Mouse (Mus musculus) C2C12 (cell line): ENCODE data around the gene Dnlz. TPM values are rescaled to one million over a fixed set of nuclear protein-coding genes. Genes with fewer than 3 reads are reported as not detected.

Experiments
- H3K27me3 ChIP-seq: one replicate; pipeline ENCODE4 v1.6.1; 2011; ENCODE audit not compliant: control insufficient read depth, insufficient read depth, insufficient read length
- H3K36me3 ChIP-seq: one replicate; pipeline ENCODE4 v1.6.1; 2011; ENCODE audit not compliant: control insufficient read depth, insufficient read depth
- H3K4me3 ChIP-seq: one replicate; pipeline ENCODE4 v1.5.1; 2011; ENCODE audit warnings: mild to moderate bottlenecking, control low read depth; ENCODE audit not compliant: poor library complexity, insufficient read depth, severe bottlenecking
- H3K79me2 ChIP-seq: one replicate; pipeline ENCODE4 v1.6.1; 2011; ENCODE audit not compliant: control insufficient read depth, insufficient read depth
- H3K79me3 ChIP-seq: one replicate; pipeline ENCODE4 v1.6.1; 2011; ENCODE audit warnings: low read depth, control low read depth
- H3ac ChIP-seq: one replicate; pipeline ENCODE3; 2011; ENCODE audit warnings: low read depth; ENCODE audit not compliant: control insufficient read depth, insufficient read length
- CEBPB ChIP-seq: IDR thresholded peaks from one replicate; pipeline ENCODE4 v1.6.1; 2011; ENCODE audit warnings: low read depth, mild to moderate bottlenecking, control low read depth, moderate library complexity
- CTCF ChIP-seq: IDR thresholded peaks from one replicate; pipeline ENCODE4 v1.5.1; 2011; ENCODE audit not compliant: control insufficient read depth, insufficient read depth, insufficient read length
- FOSL1 ChIP-seq: IDR thresholded peaks from one replicate; pipeline ENCODE4 v1.8.0; 2011; ENCODE audit warnings: mild to moderate bottlenecking, low read length; ENCODE audit not compliant: poor library complexity, insufficient read depth, severe bottlenecking
- MAX ChIP-seq: IDR thresholded peaks from one replicate; pipeline ENCODE4 v1.6.1; 2011; ENCODE audit warnings: mild to moderate bottlenecking, control low read depth
- MYOD1 ChIP-seq: IDR thresholded peaks from one replicate; pipeline ENCODE4 v1.6.1; 2011; ENCODE audit warnings: low read depth; ENCODE audit not compliant: control insufficient read depth, insufficient read length
- MYOG ChIP-seq: IDR thresholded peaks from one replicate; pipeline ENCODE4 v1.6.1; 2011; ENCODE audit not compliant: control insufficient read depth, insufficient read length; ENCODE audit errors: extremely low read depth
- USF1 ChIP-seq: IDR thresholded peaks from one replicate; pipeline ENCODE4 v1.6.1; 2011; ENCODE audit warnings: low read depth, mild to moderate bottlenecking, control low read depth, moderate library complexity
- polyA plus RNA-seq: library from polyadenylated mRNA; unstranded; fragments of >200 nt; fragmentation: generic; extraction: Trizol; gene quantifications from one replicate; pipeline ENCODE4 v1.2.1, GENCODE M21; 2012; ENCODE audit warnings: missing spikeins

Gene Dnlz
- polyA plus RNA-seq, 1 experiment, result 35.6 TPM

DNA sequence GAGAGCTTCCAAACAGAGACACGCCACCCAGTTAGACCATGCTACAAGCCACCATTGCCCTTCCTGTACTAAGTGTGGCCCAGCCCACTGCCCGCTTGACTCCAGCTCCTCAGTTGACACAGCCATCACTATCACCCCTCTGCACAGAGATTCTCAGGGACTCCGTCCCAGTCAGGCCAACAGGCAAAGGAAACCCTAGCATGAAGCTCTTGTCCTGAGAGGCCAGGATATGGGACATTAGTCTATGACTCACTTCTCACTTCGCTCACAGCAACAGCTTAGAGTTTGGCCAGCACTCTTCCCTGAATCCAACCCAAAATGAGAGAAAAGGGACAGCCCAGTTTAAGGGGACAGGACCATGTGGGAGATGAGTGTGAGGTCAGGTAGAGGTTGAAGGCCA is 2.5 kb upstream of the Dnlz start:
- no peak overlapping the region for H3K4me3 ChIP-seq
- peaks cover 3% of the 10 kb centered on the region for H3K79me3 ChIP-seq
- no peak overlapping the region for H3ac ChIP-seq
- peaks cover 9% of the 10 kb centered on the region for H3K36me3 ChIP-seq
- TF ChIP-seq USF1 (no peak), MYOG (no peak), MAX (no peak), MYOD1 (no peak), CTCF (no peak), FOSL1 (no peak), CEBPB (no peak)
- peaks cover 19% of the 10 kb centered on the region for H3K79me2 ChIP-seq
- no peaks in the 10 kb centered on the region for H3K27me3 ChIP-seq

DNA sequence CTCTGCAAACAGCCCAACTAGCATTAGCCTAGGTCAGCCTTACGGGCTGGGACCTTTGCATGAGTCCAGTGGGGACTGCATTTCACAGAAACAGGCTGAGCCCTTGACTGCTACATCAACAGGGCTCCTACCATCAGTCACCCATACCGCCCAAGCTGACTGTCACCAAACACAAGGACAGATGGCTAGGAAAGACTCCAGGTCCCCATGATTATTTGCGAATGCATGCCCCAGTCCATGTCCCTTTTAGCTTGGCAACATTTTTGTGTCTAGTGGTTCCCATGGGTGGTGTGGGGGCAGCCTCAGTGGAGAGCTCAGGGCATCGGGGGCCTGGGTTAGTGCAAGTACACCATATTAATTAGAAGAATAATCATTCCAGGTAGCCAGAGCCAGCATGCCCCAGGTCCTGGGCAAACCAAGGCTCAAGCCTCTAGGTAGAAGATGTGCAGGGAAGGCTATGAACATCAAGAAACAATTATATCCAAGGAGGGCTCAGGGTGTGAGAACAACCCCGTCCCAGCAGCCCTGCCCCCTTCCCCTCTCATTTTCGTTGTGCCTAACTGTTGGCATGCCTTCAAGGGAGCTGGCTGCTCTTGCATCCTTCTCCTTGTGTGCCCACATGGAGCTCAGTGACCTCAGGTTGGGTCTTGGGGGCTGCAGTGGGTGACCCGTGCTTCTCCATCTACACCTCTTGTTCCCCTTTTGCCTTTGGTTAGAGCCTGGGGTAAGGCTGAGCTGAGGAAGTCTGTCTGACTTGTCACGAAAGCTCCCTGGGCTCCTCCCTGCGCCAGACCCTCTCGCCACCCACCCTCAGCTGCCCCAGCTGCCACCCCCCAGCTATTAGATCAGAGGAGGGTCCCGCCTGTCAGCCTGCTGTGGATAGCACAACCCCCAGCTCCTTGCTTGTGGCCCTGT is 1.4 kb upstream of the Dnlz start:
- no peaks in the 10 kb centered on the region for H3K27me3 ChIP-seq
- H3K36me3 ChIP-seq, result peaks cover 14% of the 10 kb centered on the region
- H3K4me3 ChIP-seq, result no peak overlapping the region
- peaks cover 3% of the 10 kb centered on the region for H3K79me3 ChIP-seq
- TF ChIP-seq USF1 (no peak), MYOD1 (no peak), CEBPB (no peak), MAX (no peak), MYOG (no peak), FOSL1 (no peak), CTCF (no peak)
- H3ac ChIP-seq, result no peak overlapping the region
- peaks cover 19% of the 10 kb centered on the region for H3K79me2 ChIP-seq

DNA sequence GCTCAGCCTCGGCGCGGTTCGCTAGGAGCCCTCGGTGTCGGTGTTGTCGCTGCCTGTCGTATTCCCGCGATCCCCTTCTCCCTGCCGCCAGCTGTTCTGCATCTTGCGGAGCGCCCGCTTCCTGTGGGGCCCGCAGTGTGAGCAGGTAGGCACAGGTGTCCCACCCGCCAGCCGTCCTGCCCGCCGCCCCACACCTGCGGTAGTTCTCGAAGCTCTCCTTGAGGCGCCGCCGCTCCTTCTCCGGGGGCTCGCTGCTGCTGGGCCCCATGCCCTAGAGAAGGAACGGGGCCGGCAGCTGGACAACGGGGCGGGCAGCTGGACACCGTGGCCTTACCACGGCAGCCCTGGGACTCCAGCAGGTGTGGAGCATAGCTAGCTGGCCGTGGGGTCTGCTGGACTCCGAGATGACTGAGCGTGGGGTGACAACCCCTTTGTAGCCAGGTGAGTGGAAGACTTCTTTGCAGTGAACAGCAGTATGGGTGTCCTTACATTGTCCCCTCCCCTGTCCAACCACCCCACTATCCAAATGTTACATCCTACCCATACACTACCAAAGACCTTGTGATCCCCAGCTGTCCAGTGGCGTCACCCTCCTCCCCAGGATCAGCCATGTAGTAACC is 491 bp upstream of the Dnlz start:
- TF ChIP-seq FOSL1 (no peak), USF1 (no peak), CEBPB (no peak), MYOG (no peak), MYOD1 (peak; percentile 11)
- H3K79me3 ChIP-seq, result peaks cover 3% of the 10 kb centered on the region
- peaks cover 14% of the 10 kb centered on the region for H3K36me3 ChIP-seq
- peak overlapping the region; percentile 95 for H3K4me3 ChIP-seq
- H3K79me2 ChIP-seq, result peaks cover 19% of the 10 kb centered on the region
- H3K27me3 ChIP-seq, result no peaks in the 10 kb centered on the region
- H3ac ChIP-seq, result peak overlapping the region; percentile 35

DNA sequence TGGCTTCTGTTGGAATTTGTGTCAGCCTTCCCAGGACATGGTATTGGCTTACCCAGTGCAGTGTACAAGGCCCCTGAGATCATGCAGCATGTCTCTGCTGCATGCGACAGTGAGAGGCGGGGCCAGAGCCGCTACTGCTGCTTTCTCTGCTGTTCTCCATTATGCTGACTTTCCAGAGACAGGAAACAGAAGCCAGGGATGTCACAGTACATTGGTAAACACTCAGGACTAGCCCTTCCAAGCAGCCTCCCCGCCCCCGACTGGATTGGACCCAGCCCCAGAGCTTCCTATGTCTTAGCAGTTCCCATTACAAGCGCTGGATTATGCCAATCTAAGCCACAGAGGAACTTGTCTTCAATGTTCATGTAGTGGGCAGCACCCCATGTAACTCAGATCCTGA is 3.7 kb downstream of the Dnlz start:
- Histone ChIP-seq H3K27me3 (no peaks in the 10 kb centered on the region), H3K79me2 (peaks cover 19% of the 10 kb centered on the region), H3K79me3 (peaks cover 3% of the 10 kb centered on the region), H3ac (no peak overlapping the region), H3K36me3 (peaks cover 23% of the 10 kb centered on the region), H3K4me3 (no peak overlapping the region)
- no peak for TF ChIP-seq CTCF
- no peak for TF ChIP-seq MYOD1
- TF ChIP-seq FOSL1, result no peak
- TF ChIP-seq USF1, result no peak
- TF ChIP-seq MYOG, result no peak
- no peak for TF ChIP-seq MAX
- TF ChIP-seq CEBPB, result no peak

DNA sequence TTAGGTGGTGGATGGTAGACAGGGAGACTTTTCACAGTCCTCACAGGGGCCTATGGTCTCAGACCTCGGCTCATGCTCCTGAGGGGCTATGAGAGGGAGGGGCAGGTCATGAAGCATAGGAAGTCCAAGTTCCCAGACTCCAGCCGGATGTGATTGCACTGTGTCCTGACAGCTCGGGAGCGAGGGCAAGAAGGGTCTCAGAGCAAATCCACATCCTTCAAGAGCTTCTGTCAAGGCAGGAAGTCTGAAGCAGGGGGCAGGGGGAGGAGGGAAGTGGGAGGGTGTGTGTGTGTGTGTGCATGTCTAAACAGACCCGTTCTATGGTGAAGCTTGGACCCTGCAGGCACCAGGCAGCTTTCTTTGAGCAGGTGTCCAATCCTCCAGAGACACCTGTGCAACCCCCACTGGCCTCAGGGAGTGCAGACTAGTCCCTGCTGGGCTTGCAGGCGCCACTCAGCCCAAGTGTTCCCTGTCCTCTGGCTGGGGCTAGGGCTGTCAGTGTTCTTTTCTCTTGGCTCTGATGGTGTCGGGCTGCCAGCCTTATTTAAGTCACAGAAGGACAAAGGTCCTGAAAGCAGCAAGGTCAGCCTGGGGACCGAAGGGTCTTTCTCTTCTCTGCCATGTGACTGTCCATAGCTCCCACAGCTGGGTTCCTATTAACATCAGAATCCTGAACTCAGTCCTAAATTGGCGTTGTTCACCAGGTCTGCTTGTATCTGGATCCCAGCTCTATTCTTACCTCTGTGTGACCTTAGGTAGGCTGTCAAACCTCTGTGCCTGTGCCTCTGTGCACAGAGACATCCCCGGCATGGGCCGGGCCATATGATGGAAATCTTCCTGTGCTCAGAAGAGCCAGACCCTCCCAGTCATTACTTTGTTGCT is 9.1 kb downstream of the Dnlz start:
- H3ac ChIP-seq, result no peak overlapping the region
- no peak overlapping the region for H3K4me3 ChIP-seq
- H3K27me3 ChIP-seq, result no peaks in the 10 kb centered on the region
- peaks cover 12% of the 10 kb centered on the region for H3K36me3 ChIP-seq
- TF ChIP-seq USF1 (no peak), CTCF (no peak), MAX (no peak), MYOG (no peak), CEBPB (no peak), MYOD1 (no peak), FOSL1 (no peak)
- no peaks in the 10 kb centered on the region for H3K79me3 ChIP-seq
- H3K79me2 ChIP-seq, result no peaks in the 10 kb centered on the region
